Mouse (Mus musculus): ENCODE data around the gene Ubtd2. TPM values are rescaled to one million over a fixed set of nuclear protein-coding genes. Genes with fewer than 3 reads are reported as not detected.

The Ubtd2 gene
- polyA plus RNA-seq, 1 experiment from 2014 or later = 86.4 TPM

DNA sequence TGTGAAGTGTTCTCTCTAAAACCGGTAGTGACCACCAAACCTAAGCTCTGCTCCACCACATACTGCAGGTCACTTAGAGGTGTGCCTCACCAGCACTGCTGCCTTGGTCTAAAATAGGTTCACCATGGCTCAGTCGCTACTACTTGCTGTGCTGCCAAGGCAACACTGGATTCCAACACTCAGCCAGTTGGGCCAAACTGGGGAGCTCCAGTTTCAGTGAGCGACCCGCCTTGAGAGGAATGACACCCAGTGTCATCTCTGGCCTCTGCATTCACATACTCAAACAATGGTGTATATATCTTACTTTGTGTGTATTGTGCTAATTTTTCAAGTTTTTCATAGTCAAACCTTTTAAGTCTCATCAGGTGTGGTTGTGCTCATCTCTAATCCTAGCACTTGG is 63.6 kb downstream of the Ubtd2 start:
- Histone ChIP-seq H3K4me2 (ENCODE audit: low read depth, low read length) (no peak overlapping the region), H3K27me3 (replicated peaks; ENCODE audit: control insufficient read depth, insufficient read depth, low read length) (no peaks in the 10 kb centered on the region), H3K36me3 (ENCODE audit: control insufficient read depth, insufficient read depth, low read length) (peaks cover 37% of the 10 kb centered on the region), H3K4me1 (ENCODE audit: control insufficient read depth, insufficient read depth, low read length) (no peaks in the 10 kb centered on the region), H3K9ac (ENCODE audit: low read depth, low read length) (no peak overlapping the region), H3K9me3 (ENCODE audit: control insufficient read depth, low read length) (no peaks in the 10 kb centered on the region), H3K27ac (replicated peaks; ENCODE audit: low read depth, low read length) (no peak overlapping the region), H3K4me3 (ENCODE audit: low read depth, low read length) (no peak overlapping the region)
- WGBS = 88% methylated on average over 4 of the region's 4 CpGs
- no peak for ATAC-seq (ENCODE audit: low read depth)
- no peak for DNase-seq (ENCODE audit: low spot score)

GRCm38 (mm10) chr11:32519354-32519753 is 64.2 kb downstream of the Ubtd2 start:
- no peak overlapping the region for H3K4me2 ChIP-seq (ENCODE audit: low read depth, low read length)
- peaks cover 42% of the 10 kb centered on the region for H3K36me3 ChIP-seq (ENCODE audit: control insufficient read depth, insufficient read depth, low read length)
- ATAC-seq (ENCODE audit: low read depth) (no peak), DNase-seq (ENCODE audit: low spot score) (no peak)
- 89% methylated on average over 1 of the region's 1 CpGs for WGBS
- H3K27me3 ChIP-seq (replicated peaks; ENCODE audit: control insufficient read depth, insufficient read depth, low read length) = no peaks in the 10 kb centered on the region
- H3K4me1 ChIP-seq (ENCODE audit: control insufficient read depth, insufficient read depth, low read length) = no peaks in the 10 kb centered on the region
- no peak overlapping the region for H3K4me3 ChIP-seq (ENCODE audit: low read depth, low read length)
- no peaks in the 10 kb centered on the region for H3K9me3 ChIP-seq (ENCODE audit: control insufficient read depth, low read length)
- no peak overlapping the region for H3K9ac ChIP-seq (ENCODE audit: low read depth, low read length)
- no peak overlapping the region for H3K27ac ChIP-seq (replicated peaks; ENCODE audit: low read depth, low read length)

GRCm38 (mm10) chr11:32521246-32521645 is 66.1 kb downstream of the Ubtd2 start:
- peaks cover 46% of the 10 kb centered on the region for H3K36me3 ChIP-seq (ENCODE audit: control insufficient read depth, insufficient read depth, low read length)
- WGBS = 87% methylated on average over 2 of the region's 2 CpGs
- ATAC-seq (ENCODE audit: low read depth) (no peak), DNase-seq (ENCODE audit: low spot score) (no peak)
- H3K9me3 ChIP-seq (ENCODE audit: control insufficient read depth, low read length) = no peaks in the 10 kb centered on the region
- H3K4me1 ChIP-seq (ENCODE audit: control insufficient read depth, insufficient read depth, low read length) = no peaks in the 10 kb centered on the region
- no peak overlapping the region for H3K4me2 ChIP-seq (ENCODE audit: low read depth, low read length)
- no peak overlapping the region for H3K9ac ChIP-seq (ENCODE audit: low read depth, low read length)
- H3K4me3 ChIP-seq (ENCODE audit: low read depth, low read length) = no peak overlapping the region
- no peak overlapping the region for H3K27ac ChIP-seq (replicated peaks; ENCODE audit: low read depth, low read length)
- no peaks in the 10 kb centered on the region for H3K27me3 ChIP-seq (replicated peaks; ENCODE audit: control insufficient read depth, insufficient read depth, low read length)

- H3K36me3 ChIP-seq (ENCODE audit: control insufficient read depth, insufficient read depth, low read length) = peaks cover 31% of the 10 kb centered on the region; the same call in 1 of the 2 replicates
- H3K9me3 ChIP-seq (ENCODE audit: control insufficient read depth, low read length) = no peaks in the 10 kb centered on the region
- H3K4me2 ChIP-seq (ENCODE audit: low read depth, low read length) = no peak overlapping the region
- no peaks in the 10 kb centered on the region for H3K4me1 ChIP-seq (ENCODE audit: control insufficient read depth, insufficient read depth, low read length)
- WGBS = 82% methylated on average over 11 of the region's 11 CpGs
- ATAC-seq (ENCODE audit: low read depth) (no peak), DNase-seq (ENCODE audit: low spot score) (no peak)
- H3K4me3 ChIP-seq (ENCODE audit: low read depth, low read length) = no peak overlapping the region
- H3K9ac ChIP-seq (ENCODE audit: low read depth, low read length) = no peak overlapping the region
- no peaks in the 10 kb centered on the region for H3K27me3 ChIP-seq (replicated peaks; ENCODE audit: control insufficient read depth, insufficient read depth, low read length)
- no peak overlapping the region for H3K27ac ChIP-seq (replicated peaks; ENCODE audit: low read depth, low read length)
These were observed 69.2 kb downstream of the Ubtd2 start for GRCm38 (mm10) chr11:32524122-32524920.

- Histone ChIP-seq H3K27ac (replicated peaks; ENCODE audit: low read depth, low read length) (no peak overlapping the region), H3K4me2 (ENCODE audit: low read depth, low read length) (no peak overlapping the region), H3K9me3 (ENCODE audit: control insufficient read depth, low read length) (no peaks in the 10 kb centered on the region), H3K4me3 (ENCODE audit: low read depth, low read length) (no peak overlapping the region), H3K4me1 (ENCODE audit: control insufficient read depth, insufficient read depth, low read length) (0 out of 2 replicates have a peak, but pooled peaks cover 4% of the 10 kb centered on the region), H3K27me3 (replicated peaks; ENCODE audit: control insufficient read depth, insufficient read depth, low read length) (no peaks in the 10 kb centered on the region; the same call in 1 of the 2 replicates), H3K9ac (ENCODE audit: low read depth, low read length) (no peak overlapping the region), H3K36me3 (ENCODE audit: control insufficient read depth, insufficient read depth, low read length) (peaks cover 22% of the 10 kb centered on the region; the same call in 1 of the 2 replicates)
- no peak for ATAC-seq (ENCODE audit: low read depth)
- no peak for DNase-seq (ENCODE audit: low spot score)
- WGBS = 78% methylated on average over 4 of the region's 4 CpGs
These were observed 71.8 kb downstream of the Ubtd2 start for GRCm38 (mm10) chr11:32527006-32527405.

GRCm38 (mm10) chr11:32530151-32530550 is 75.0 kb downstream of the Ubtd2 start:
- peaks cover 10% of the 10 kb centered on the region; the same call in 1 of the 2 replicates for H3K36me3 ChIP-seq (ENCODE audit: control insufficient read depth, insufficient read depth, low read length)
- no peaks in the 10 kb centered on the region; the same call in 1 of the 2 replicates for H3K27me3 ChIP-seq (replicated peaks; ENCODE audit: control insufficient read depth, insufficient read depth, low read length)
- WGBS = 90% methylated on average over 1 of the region's 1 CpGs

DNA sequence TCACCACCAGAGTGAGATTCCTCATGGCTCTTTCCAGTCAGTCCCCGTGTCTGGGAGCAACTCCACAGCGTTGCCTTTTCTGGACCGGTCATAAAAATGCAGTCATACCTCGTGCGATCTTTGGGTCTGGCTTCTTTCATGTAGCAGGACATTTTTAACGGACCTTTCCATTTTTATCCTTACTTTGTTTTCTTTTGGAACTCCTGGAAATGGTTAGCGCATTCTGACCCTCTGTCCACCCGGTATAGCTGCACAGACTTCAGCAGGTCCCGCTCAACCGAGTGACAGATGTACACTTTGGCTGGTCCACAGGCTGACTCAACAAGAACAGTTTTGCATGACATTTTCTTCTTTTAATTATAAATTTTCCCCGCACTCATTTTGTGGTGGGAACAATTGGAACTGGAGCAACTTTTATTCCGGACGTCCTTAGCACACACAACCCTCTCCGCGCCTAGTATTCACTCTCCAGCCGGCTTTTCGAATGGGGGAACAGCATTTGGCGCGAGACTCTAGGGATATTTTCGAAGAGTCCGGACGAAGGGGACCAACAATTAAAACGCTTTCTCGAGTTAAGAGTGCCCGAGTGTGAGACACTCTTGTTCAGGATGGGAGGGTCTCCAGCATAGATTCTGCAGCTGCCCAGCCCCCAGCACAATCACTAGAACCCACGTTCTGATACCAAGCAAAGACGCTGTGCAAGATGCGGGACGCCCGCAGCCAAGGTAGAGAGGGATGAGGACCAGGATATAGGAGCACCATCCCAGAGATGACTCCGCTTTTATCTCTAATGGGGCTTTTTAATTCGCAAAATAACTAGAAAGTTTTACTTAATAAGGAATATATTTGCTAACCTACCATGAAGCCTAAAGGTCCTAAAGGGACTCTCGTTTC is 76.9 kb downstream of the Ubtd2 start, which contains the start of gene Efcab9:
Gene Efcab9, minus strand, starts transcription at position 211 of the 894 bp plus-strand sequence.
- H3K4me1 ChIP-seq (ENCODE audit: control insufficient read depth, insufficient read depth, low read length) = peaks cover 17% of the 10 kb centered on the region
- no peaks in the 10 kb centered on the region; the same call in 1 of the 2 replicates for H3K27me3 ChIP-seq (replicated peaks; ENCODE audit: control insufficient read depth, insufficient read depth, low read length)
- no peak for DNase-seq (ENCODE audit: low spot score)
- peak within 1 kb of the TSS; percentile 100 for H3K4me2 ChIP-seq (ENCODE audit: low read depth, low read length)
- no peaks in the 10 kb centered on the region for H3K9me3 ChIP-seq (ENCODE audit: control insufficient read depth, low read length)
- peak within 1 kb of the TSS; percentile 70 for H3K9ac ChIP-seq (ENCODE audit: low read depth, low read length)
- H3K36me3 ChIP-seq (ENCODE audit: control insufficient read depth, insufficient read depth, low read length) = 0 out of 2 replicates have a peak, but pooled peaks cover 7% of the 10 kb centered on the region
- 5% methylated on average over 33 of the region's 33 CpGs for WGBS
- no peak for ATAC-seq (ENCODE audit: low read depth)
- H3K4me3 ChIP-seq (ENCODE audit: low read depth, low read length) = peak within 1 kb of the TSS; percentile 69
- H3K27ac ChIP-seq (replicated peaks; ENCODE audit: low read depth, low read length) = no peak within 1 kb of the TSS

More at GRCm38 (mm10) chr11:32530151-32530550, 75.0 kb downstream of the Ubtd2 start:
- Histone ChIP-seq H3K4me2 (ENCODE audit: low read depth, low read length) (no peak overlapping the region), H3K4me3 (ENCODE audit: low read depth, low read length) (no peak overlapping the region), H3K4me1 (ENCODE audit: control insufficient read depth, insufficient read depth, low read length) (peaks cover 17% of the 10 kb centered on the region), H3K9me3 (ENCODE audit: control insufficient read depth, low read length) (no peaks in the 10 kb centered on the region), H3K27ac (replicated peaks; ENCODE audit: low read depth, low read length) (no peak overlapping the region), H3K9ac (ENCODE audit: low read depth, low read length) (no peak overlapping the region)
- DNase-seq (ENCODE audit: low spot score) (no peak), ATAC-seq (ENCODE audit: low read depth) (no peak)

- Histone ChIP-seq H3K9me3 (ENCODE audit: control insufficient read depth, low read length) (no peaks in the 10 kb centered on the region), H3K36me3 (ENCODE audit: control insufficient read depth, insufficient read depth, low read length) (no peaks in the 10 kb centered on the region), H3K27me3 (replicated peaks; ENCODE audit: control insufficient read depth, insufficient read depth, low read length) (no peaks in the 10 kb centered on the region; the same call in 1 of the 2 replicates), H3K4me1 (ENCODE audit: control insufficient read depth, insufficient read depth, low read length) (peaks cover 17% of the 10 kb centered on the region), H3K4me2 (ENCODE audit: low read depth, low read length) (peak within 1 kb of the TSS; percentile 100), H3K4me3 (ENCODE audit: low read depth, low read length) (peak within 1 kb of the TSS; percentile 69), H3K9ac (ENCODE audit: low read depth, low read length) (peak within 1 kb of the TSS; percentile 70), H3K27ac (replicated peaks; ENCODE audit: low read depth, low read length) (no peak within 1 kb of the TSS)
- ATAC-seq (ENCODE audit: low read depth) (peak; percentile 96), DNase-seq (ENCODE audit: low spot score) (peak; percentile 95)
- under 1% methylated on average over 32 of the region's 82 CpGs for WGBS
These were observed 77.8 kb downstream of the Ubtd2 start, which contains the start of gene Stk10 for GRCm38 (mm10) chr11:32532765-32533481. Gene Stk10, plus strand, starts transcription at chr11:32533305.

All from embryonic facial prominence, embryonic 14.5 days (tissue).